Mouse (Mus musculus) left cerebral cortex, postnatal 25 days (tissue): ENCODE measurements at regions not wholly inside any gene's neighbourhood (a gene's known extent, or its start where the extent isn't known, plus 50 kb on each side); places are given as distances from the start of the nearest gene placed in this dataset.

Experiments
- DNase-seq, 2 experiments: peaks; one replicate each; pipeline ENCODE4 v3.0.0; 2022; ENCODE audit warnings: low spot score in 2 of 2, mixed read lengths in 1 of 2
- intact Hi-C: fragments of 180-260 bp; cut with DNase I; formaldehyde crosslinking; loops from one replicate; pipeline ENCODE4 v1.15.1; 2025

- DNase-seq, result no peak
- intact Hi-C loops, result no loop called here
Observed at GRCm38 (mm10) chr2:61379076-61379475, 199.3 kb upstream of the Tank start.

- no peak for DNase-seq
- intact Hi-C loops, result no loop called here
Observed at GRCm38 (mm10) chr2:61378297-61378696, 200.1 kb upstream of the Tank start.

GRCm38 (mm10) chr2:61377756-61378155 is 200.6 kb upstream of the Tank start:
- no peak for DNase-seq
- intact Hi-C loops, result no loop called here

- intact Hi-C loops, result no loop called here
Observed at GRCm38 (mm10) chr2:61362606-61363005, 215.8 kb upstream of the Tank start.

GRCm38 (mm10) chr2:61361394-61361793 is 217.0 kb upstream of the Tank start:
- intact Hi-C loops, result no loop called here
- no peak for DNase-seq

More at GRCm38 (mm10) chr2:61362606-61363005, 215.8 kb upstream of the Tank start:
- no peak for DNase-seq

- DNase-seq, result no peak
- intact Hi-C loops, result no loop called here
Observed at GRCm38 (mm10) chr2:61354104-61354503, 224.3 kb upstream of the Tank start.

GRCm38 (mm10) chr2:61347451-61347850 is 230.9 kb upstream of the Tank start:
- intact Hi-C loops, result no loop called here
- no peak for DNase-seq

GRCm38 (mm10) chr2:61346012-61346760 is 232.2 kb upstream of the Tank start:
- intact Hi-C loops, result no loop called here
- no peak for DNase-seq

- intact Hi-C loops, result loop anchor here (1.0 to 2.0 kb wide), 2 partner anchors 53 to 73 kb away; no protein-coding TSS in a partner anchor
Observed at GRCm38 (mm10) chr2:61345311-61345710, 233.1 kb upstream of the Tank start.

GRCm38 (mm10) chr2:61344556-61345131 is 233.7 kb upstream of the Tank start:
- peak; percentile 49 to 87 for DNase-seq
- intact Hi-C loops, result loop anchor here (1.0 to 2.0 kb wide), 2 partner anchors 54 to 72 kb away; no protein-coding TSS in a partner anchor

More at GRCm38 (mm10) chr2:61345311-61345710, 233.1 kb upstream of the Tank start:
- peak in 1 of 2 experiments; percentile 2 for DNase-seq

- intact Hi-C loops, result no loop called here
- DNase-seq, result no peak
Observed at GRCm38 (mm10) chr2:61341254-61341653, 237.1 kb upstream of the Tank start.

GRCm38 (mm10) chr2:61319226-61319625 is 259.2 kb upstream of the Tank start:
- no peak for DNase-seq
- intact Hi-C loops, result no loop called here

GRCm38 (mm10) chr2:61310405-61310804 is 268.0 kb upstream of the Tank start:
- no peak for DNase-seq
- intact Hi-C loops, result no loop called here

- intact Hi-C loops, result no loop called here
- no peak for DNase-seq
Observed at GRCm38 (mm10) chr2:61309219-61309618, 269.2 kb upstream of the Tank start.

GRCm38 (mm10) chr2:61297135-61297534 is 281.2 kb upstream of the Tank start:
- intact Hi-C loops, result no loop called here
- DNase-seq, result no peak

GRCm38 (mm10) chr2:61296606-61297005 is 281.8 kb upstream of the Tank start:
- intact Hi-C loops, result no loop called here
- no peak for DNase-seq

- intact Hi-C loops, result no loop called here
- peak in 1 of 2 experiments; percentile 24 for DNase-seq
Observed at GRCm38 (mm10) chr2:61295261-61295964, 283.0 kb upstream of the Tank start.

GRCm38 (mm10) chr2:61288246-61288645 is 290.1 kb upstream of the Tank start:
- intact Hi-C loops, result no loop called here
- no peak for DNase-seq

GRCm38 (mm10) chr2:61284706-61285105 is 293.7 kb upstream of the Tank start:
- peak in 1 of 2 experiments; percentile 27 for DNase-seq
- intact Hi-C loops, result no loop called here

- peak in 1 of 2 experiments; percentile 26 for DNase-seq
- intact Hi-C loops, result no loop called here
Observed at GRCm38 (mm10) chr2:61283829-61284601, 294.4 kb upstream of the Tank start.
